Mouse (Mus musculus): ENCODE results near the gene Emg1. TPM values are rescaled to one million over a fixed set of nuclear protein-coding genes. Genes with fewer than 3 reads are reported as not detected.

Gene Emg1
- polyA plus RNA-seq (2016; fragmentation: Nextera tagmentation; extraction: Ambion mirVana) = 131 and 138 TPM in 2 replicates

DNA sequence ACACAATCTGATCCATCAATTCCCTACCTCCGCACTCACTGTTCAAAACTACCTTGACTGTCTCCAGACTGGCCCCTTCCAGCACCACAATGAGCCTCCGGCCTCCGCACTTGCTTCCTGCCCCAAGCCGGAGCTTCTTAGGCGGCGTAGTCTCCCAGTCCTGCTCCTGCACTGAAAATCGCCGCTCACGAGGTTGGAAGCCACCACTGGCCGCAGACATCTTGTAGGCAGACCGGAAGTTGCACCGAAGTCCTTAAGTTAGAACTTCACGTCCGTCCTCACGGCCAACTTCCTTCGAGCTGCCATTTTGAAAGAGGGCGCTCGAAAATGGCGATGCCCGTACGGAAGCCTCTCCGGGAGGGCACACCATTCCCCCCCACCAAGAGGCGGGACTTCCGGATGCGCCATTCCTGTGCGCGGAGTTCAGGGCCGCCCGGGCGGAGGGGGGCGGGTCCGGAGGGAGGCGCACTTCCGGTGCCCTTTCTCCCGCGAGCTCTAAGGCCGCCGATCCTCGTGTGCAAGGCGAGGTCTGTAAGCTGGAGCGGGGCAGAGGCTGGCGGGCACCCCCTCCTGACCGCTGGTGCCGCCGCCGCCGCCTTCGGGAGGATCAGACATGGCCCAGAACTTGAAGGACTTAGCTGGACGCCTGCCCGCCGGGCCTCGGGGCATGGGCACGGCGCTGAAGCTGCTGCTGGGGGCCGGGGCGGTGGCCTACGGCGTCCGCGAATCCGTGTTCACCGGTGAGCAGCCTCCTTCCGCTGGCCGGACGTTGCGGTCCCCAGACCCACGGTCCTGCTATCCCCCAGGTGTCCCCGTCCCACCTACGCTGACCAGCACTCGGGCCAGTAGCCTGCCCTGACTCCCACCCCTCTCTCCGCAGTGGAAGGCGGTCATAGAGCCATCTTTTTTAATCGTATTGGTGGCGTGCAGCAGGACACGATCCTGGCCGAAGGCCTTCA, at the start of gene Emg1, which contains the start of gene Phb2:
Gene Emg1 (minus strand): TSS at position 355 of the 959 bp plus-strand sequence.
Gene Phb2 (plus strand): TSS at position 513 of the 959 bp plus-strand sequence.
- Histone ChIP-seq H3K4me1 (peaks cover 30% of the 10 kb centered on the region), H3K27ac (peak within 1 kb of the TSS; percentile 79), H3K9ac (peak within 1 kb of the TSS; percentile 92), H3K4me2 (replicated peaks) (peak within 1 kb of the TSS; percentile 93), H3K9me3 (replicated peaks) (no peaks in the 10 kb centered on the region), H3K27me3 (no peaks in the 10 kb centered on the region), H3K36me3 (peaks cover 38% of the 10 kb centered on the region), H3K4me3 (peak within 1 kb of the TSS; percentile 91)
- under 1% methylated on average over 76 of the region's 76 CpGs for WGBS
- ATAC-seq (ENCODE audit: low FRiP score) = peak; percentile 97

DNA sequence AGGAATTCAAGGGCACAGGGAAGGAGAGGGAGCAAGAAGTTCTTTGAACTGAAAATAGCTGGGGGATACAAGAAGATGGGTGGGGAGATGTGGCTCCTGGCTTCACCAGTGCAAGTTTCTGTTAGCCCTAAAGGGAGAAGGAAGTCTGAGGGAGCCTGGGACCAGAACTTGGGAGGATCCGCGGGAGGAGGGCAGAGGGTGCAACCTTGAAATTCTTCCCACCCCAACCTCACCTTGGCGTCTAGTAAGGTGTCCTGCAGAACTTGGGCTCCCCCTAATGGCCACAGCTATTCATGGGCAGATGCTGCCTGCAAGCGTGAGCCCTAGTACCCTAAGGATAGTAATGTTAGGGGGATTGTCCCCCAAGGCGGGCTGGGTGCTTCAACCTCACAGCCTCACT, 47.3 kb upstream of the Emg1 start:
- H3K4me1 ChIP-seq = peaks cover 35% of the 10 kb centered on the region
- no peaks in the 10 kb centered on the region for H3K36me3 ChIP-seq
- H3K27ac ChIP-seq = peak overlapping the region; percentile 98
- no peak for ATAC-seq (ENCODE audit: low FRiP score)
- H3K9ac ChIP-seq = no peak overlapping the region
- WGBS = 2% methylated on average over 5 of the region's 5 CpGs
- peak overlapping the region; percentile 73; the same call in 1 of the 2 replicates for H3K4me2 ChIP-seq (replicated peaks)
- H3K9me3 ChIP-seq (replicated peaks) = no peaks in the 10 kb centered on the region
- no peak overlapping the region for H3K4me3 ChIP-seq
- H3K27me3 ChIP-seq = peaks cover 13% of the 10 kb centered on the region

DNA sequence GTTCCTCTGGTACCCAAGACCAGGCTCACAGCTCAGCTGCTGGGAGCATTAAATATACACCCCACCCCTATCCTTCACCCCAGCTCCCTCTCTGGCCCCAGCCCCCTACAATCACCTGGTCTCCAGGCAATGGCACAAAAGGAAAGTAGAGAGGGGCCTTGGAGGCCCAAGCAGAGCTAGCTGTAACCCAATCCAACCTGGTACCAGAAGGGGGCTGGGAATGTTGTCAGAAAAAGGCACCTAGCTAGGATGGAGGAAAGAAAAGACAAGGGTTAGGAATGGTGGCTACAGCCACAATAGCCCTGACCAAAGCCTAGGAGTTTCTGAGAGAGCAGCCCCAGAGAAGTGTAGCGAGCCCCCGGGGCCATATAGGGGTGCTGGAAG, 46.9 kb upstream of the Emg1 start:
- Histone ChIP-seq H3K4me2 (replicated peaks) (peak overlapping the region; percentile 73), H3K4me3 (no peak overlapping the region), H3K36me3 (no peaks in the 10 kb centered on the region), H3K9me3 (replicated peaks) (no peaks in the 10 kb centered on the region), H3K4me1 (peaks cover 39% of the 10 kb centered on the region), H3K9ac (no peak overlapping the region), H3K27me3 (peaks cover 10% of the 10 kb centered on the region), H3K27ac (peak overlapping the region; percentile 98)
- 59% methylated on average over 2 of the region's 2 CpGs for WGBS
- no peak for ATAC-seq (ENCODE audit: low FRiP score)

DNA sequence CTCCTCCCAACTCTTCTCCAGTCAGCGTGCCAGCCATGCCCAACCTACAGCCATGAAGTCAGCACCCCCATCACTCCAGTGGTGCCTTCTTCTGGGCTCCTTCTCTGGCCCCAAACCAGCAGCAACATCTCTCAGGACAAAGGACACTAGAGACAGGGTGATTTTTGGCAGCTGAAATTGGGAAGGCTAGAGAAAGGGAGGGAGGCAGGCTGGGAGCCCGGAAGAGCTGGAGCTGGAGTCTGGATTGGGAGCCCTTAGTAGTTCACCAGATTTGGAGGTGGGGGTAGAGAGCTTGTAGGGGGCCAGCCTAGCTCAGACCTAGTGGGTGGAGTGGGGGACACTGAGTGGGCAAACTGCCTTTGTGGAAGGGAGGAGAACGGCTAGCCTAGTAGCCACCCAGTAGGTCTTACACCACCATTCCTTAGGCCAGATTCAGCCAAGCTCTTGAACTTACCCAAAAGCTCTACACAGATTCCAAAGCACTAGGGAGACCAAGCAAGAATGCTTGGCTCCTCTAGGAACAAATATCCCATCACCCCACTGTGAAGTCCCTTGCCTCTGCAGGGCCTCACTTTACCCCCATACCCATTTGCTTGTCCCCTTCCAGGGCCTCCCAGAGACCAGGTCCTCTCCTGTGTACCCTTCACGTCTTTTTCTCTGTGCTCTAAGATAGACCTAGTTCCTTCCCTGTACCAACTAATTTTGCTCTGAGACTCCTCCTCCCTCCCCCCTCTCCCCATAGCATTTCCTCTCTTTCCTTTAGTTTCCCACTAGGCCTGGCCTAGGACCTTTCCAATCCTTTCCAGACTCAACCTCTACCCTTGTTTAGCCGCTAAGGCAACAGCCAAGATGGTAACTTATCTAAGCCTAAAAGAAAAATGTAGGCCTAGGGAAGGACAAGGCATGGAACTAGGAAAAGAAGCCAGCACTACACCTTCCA, 46.2 kb upstream of the Emg1 start:
- Histone ChIP-seq H3K4me1 (peaks cover 42% of the 10 kb centered on the region), H3K27me3 (peaks cover 8% of the 10 kb centered on the region; the same call in 1 of the 2 replicates), H3K4me3 (peak overlapping the region; percentile 91), H3K4me2 (replicated peaks) (peak overlapping the region; percentile 73), H3K9me3 (replicated peaks) (no peaks in the 10 kb centered on the region), H3K27ac (peak overlapping the region; percentile 98), H3K36me3 (no peaks in the 10 kb centered on the region), H3K9ac (peak overlapping the region; percentile 98; the same call in 1 of the 2 replicates)
- WGBS = 19% methylated on average over 5 of the region's 5 CpGs
- ATAC-seq (ENCODE audit: low FRiP score) = peak; percentile 15

DNA sequence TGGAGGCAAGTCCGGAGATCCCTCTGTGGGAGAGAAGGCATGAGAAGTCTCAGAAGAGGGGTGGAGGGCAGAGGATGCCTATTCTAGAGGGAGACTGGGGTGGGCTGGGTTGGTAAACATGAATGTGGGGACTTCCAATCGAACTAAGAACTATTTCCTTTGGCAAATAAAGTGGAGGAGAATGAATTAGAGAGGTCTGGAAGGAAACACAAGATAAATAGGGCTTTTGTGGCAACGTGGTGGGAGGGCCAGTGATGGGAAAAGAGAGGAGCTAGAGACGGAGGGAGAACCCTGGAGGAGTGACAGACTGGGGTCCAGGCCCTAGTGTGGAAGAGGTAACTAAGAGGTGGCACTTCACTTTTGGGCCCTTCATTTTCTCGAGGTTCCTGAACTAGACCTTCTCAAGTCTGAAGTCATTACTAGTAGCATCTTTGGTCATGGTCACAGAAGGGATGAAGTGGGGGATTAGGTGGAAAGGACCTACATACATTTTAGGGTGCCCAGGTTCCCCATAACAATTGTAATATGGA, 45.4 kb upstream of the Emg1 start:
- H3K4me1 ChIP-seq = peaks cover 42% of the 10 kb centered on the region
- peak overlapping the region; percentile 98 for H3K9ac ChIP-seq
- H3K36me3 ChIP-seq = no peaks in the 10 kb centered on the region
- 4% methylated on average over 5 of the region's 5 CpGs for WGBS
- peak overlapping the region; percentile 91 for H3K4me3 ChIP-seq
- H3K27me3 ChIP-seq = peaks cover under 1% of the 10 kb centered on the region; the same call in 1 of the 2 replicates
- H3K4me2 ChIP-seq (replicated peaks) = peak overlapping the region; percentile 73
- no peak for ATAC-seq (ENCODE audit: low FRiP score)
- H3K9me3 ChIP-seq (replicated peaks) = no peaks in the 10 kb centered on the region
- peak overlapping the region; percentile 98 for H3K27ac ChIP-seq

DNA sequence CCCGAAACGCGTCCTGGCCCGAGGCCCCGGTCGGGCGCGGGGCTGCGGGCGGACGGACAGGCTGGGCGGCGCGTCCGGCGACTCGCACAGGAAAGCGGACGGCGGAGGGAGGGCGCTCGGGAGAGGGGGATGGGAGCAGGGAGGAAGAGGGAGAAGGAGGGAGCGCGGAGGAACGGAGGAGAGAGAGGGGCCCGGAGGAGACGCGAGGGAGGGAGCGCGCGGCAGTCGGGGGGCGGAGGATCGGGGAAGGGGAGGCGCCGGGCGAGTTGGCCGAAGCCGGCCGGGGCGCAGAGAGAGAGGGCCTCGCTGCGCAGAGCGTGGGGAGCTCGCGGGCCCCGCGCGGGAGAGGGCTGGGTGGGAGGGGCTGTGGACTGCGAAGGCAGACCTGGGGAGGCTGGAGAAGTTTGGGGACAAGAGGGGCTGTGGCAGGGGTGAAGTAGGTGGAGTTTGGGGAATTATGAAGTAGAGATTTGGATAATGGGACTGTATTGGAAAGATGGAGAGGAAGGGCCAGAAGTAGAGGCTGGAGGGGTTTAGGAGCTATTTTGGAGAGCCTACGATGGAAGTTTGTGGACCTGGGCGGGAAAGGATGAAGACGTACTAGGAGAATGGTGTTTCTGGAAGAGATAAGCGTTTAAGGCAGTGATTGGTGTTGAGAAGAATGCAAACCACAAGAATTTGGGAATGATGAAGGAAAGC, 44.8 kb upstream of the Emg1 start:
- under 1% methylated on average over 46 of the region's 54 CpGs for WGBS

DNA sequence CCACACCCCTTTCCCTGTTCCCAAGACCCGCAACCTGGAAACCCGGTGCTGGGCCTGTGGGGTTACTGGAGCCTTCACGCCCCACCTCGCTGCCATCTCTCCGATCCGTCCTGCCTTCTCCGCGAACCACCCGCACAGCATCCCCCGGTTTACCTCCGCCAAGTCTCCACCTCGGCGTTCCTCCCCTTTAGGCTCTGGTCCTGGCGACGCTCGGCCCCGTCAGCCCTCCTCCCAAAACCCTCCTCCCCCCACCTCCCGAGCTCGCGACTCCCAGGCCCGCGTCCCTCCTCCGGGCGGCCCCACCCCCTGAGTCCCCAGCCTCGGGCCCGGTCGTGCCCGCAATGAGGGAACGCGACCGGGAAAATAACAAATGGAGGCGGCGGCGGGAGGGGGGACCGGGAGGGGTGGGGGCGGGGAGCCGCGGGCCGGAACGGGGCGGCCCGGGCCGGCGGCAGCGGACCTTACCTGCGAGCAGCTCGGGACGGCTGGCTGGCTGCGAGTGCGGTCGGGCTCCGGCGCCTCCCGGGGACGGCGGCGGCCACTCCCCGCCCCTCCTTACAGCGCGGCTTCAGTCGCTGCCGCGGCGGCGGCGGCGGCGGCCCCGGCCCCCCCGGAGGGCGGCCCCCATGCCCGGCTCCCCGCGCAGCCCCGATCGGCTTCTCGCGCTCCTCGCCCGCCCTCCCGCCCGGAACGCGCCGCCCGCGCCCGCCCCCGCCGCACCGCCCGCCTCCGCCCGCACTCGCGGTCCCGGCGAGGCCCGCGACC, 44.0 kb upstream of the Emg1 start, which contains the start of the genes Gm45234 and Atn1:
Gene Gm45234 (minus strand): TSS at position 191 of the 765 bp plus-strand sequence.
Gene Atn1 (minus strand): TSS at position 694 of the 765 bp plus-strand sequence.
- H3K9ac ChIP-seq = peak within 1 kb of the TSS; percentile 98
- peak within 1 kb of the TSS; percentile 91 for H3K4me3 ChIP-seq
- peak within 1 kb of the TSS; percentile 98 for H3K27ac ChIP-seq
- WGBS = 2% methylated on average over 53 of the region's 100 CpGs
- H3K9me3 ChIP-seq (replicated peaks) = no peaks in the 10 kb centered on the region
- peaks cover 42% of the 10 kb centered on the region for H3K4me1 ChIP-seq
- H3K27me3 ChIP-seq = no peaks in the 10 kb centered on the region
- H3K4me2 ChIP-seq (replicated peaks) = peak within 1 kb of the TSS; percentile 73
- peak; percentile 53 for ATAC-seq (ENCODE audit: low FRiP score)
- H3K36me3 ChIP-seq = 0 out of 2 replicates have a peak, but pooled peaks cover 3% of the 10 kb centered on the region

More for the DNA sequence above, 44.8 kb upstream of the Emg1 start:
- Histone ChIP-seq H3K9ac (peak overlapping the region; percentile 98), H3K9me3 (replicated peaks) (no peaks in the 10 kb centered on the region), H3K27me3 (no peaks in the 10 kb centered on the region), H3K36me3 (no peaks in the 10 kb centered on the region), H3K27ac (peak overlapping the region; percentile 98), H3K4me1 (peaks cover 42% of the 10 kb centered on the region), H3K4me2 (replicated peaks) (peak overlapping the region; percentile 73), H3K4me3 (peak overlapping the region; percentile 91)
- ATAC-seq (ENCODE audit: low FRiP score) = peak; percentile 73

DNA sequence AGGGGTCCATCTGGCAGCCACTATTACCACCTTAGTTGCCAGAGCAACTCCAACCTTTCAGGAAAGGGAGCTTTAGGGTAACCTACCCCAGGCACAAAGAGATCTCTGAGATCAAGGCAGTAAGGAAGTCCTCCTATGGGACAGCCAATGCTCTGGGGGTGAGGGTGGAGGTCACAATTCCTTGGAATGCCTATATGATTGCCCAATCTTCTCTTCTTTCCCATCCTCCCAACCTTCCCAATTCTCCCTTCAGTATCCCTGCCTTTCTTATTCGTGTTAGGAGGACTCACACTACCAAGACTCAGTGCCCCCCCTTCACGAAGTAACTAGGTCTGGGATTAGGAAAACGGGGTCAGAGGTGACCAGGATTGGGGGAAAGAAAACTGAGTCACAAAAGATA, 43.3 kb upstream of the Emg1 start:
- peak overlapping the region; percentile 98 for H3K27ac ChIP-seq
- H3K36me3 ChIP-seq = 0 out of 2 replicates have a peak, but pooled peaks cover 3% of the 10 kb centered on the region
- H3K9me3 ChIP-seq (replicated peaks) = no peaks in the 10 kb centered on the region
- peak overlapping the region; percentile 73 for H3K4me2 ChIP-seq (replicated peaks)
- 3% methylated on average over 3 of the region's 3 CpGs for WGBS
- H3K4me3 ChIP-seq = peak overlapping the region; percentile 91
- peak overlapping the region; percentile 98 for H3K9ac ChIP-seq
- peaks cover 42% of the 10 kb centered on the region for H3K4me1 ChIP-seq
- ATAC-seq (ENCODE audit: low FRiP score) = no peak
- H3K27me3 ChIP-seq = no peaks in the 10 kb centered on the region

DNA sequence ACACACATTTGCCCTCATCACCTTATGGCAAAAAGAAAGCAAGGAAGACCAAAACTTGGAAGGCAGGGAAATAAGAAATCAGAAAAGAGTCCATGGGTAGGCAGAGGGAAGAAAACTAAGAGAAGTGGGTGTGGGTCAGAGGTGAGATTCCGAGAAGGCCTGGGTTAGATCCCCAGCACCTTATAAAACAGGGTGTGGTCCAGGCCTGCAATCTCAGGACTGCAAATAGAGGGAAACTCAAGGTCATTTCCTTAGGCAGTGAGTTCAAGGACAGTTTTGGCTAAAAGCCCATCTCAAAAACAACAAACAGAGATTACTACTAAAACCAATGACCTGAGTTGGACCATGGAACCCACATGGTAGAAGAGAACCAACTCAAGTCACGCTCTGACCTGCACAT, 41.9 kb upstream of the Emg1 start:
- H3K9ac ChIP-seq = no peak overlapping the region
- no peaks in the 10 kb centered on the region for H3K9me3 ChIP-seq (replicated peaks)
- peaks cover 38% of the 10 kb centered on the region for H3K4me1 ChIP-seq
- no peak for ATAC-seq (ENCODE audit: low FRiP score)
- peak overlapping the region; percentile 73; the same call in 1 of the 2 replicates for H3K4me2 ChIP-seq (replicated peaks)
- H3K27me3 ChIP-seq = no peaks in the 10 kb centered on the region
- peaks cover 15% of the 10 kb centered on the region for H3K36me3 ChIP-seq
- H3K4me3 ChIP-seq = no peak overlapping the region
- 93% methylated on average over 2 of the region's 2 CpGs for WGBS
- H3K27ac ChIP-seq = no peak overlapping the region

DNA sequence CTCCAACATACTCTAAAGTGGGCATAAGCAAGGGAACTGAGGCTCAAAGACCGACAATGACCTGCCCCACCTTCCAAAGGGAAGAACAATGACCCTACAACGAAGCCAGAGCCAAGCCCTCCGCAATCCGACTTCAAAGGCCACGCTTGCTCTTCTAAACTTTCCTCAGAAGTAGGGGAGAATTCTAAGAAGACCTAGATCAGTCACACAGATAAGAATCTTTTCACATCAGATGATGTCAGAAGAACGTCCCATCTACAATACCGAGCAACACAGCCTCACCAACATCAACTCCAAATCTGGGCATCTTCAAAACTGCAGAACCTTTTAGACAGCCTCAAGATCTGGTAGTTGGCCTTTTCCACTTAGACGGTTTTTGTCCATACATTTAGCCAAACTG, 38.4 kb upstream of the Emg1 start:
- H3K4me2 ChIP-seq (replicated peaks) = no peak overlapping the region
- H3K36me3 ChIP-seq = peaks cover 39% of the 10 kb centered on the region
- WGBS = 90% methylated on average over 8 of the region's 8 CpGs
- no peaks in the 10 kb centered on the region for H3K27me3 ChIP-seq
- H3K9me3 ChIP-seq (replicated peaks) = no peaks in the 10 kb centered on the region
- peaks cover 34% of the 10 kb centered on the region for H3K4me1 ChIP-seq
- H3K9ac ChIP-seq = no peak overlapping the region
- H3K27ac ChIP-seq = no peak overlapping the region
- H3K4me3 ChIP-seq = no peak overlapping the region
- no peak for ATAC-seq (ENCODE audit: low FRiP score)

All from hindbrain, embryonic 12.5 days (tissue).